Mouse (Mus musculus): ENCODE results near the gene Il2ra. TPM values are rescaled to one million over a fixed set of nuclear protein-coding genes. Genes with fewer than 3 reads are reported as not detected.
A peak's percentile ranks its signal among the peaks of the same experiment; 100 is the strongest.

Gene Il2ra
- polyA plus RNA-seq, 1 experiment from 2014 or later, result 1.9 TPM

DNA sequence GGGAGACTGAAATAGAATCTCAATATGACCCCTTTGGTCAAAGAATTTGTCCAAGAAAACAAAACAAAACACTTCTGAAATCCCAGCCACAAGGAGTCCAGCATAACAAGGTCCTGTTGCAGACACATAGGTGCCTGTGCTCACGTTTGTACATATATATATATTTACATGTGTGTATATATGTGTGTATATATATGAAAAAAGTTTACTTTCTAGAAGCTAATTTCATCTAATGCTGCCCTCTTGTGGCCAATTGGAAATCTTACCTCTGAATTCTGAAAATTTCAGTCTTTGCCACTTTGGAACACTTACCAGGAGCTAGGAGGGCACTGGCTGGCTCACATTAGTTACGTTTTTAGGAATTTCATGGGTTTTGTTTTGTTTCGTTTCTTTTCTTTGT, 44.8 kb downstream of the Il2ra start:
- H3K4me3 ChIP-seq (ENCODE audit: low read length), result no peak overlapping the region
- H3K9ac ChIP-seq (ENCODE audit: low read length), result no peak overlapping the region
- 7% methylated on average over 3 of the region's 3 CpGs for WGBS
- no peaks in the 10 kb centered on the region for H3K36me3 ChIP-seq (ENCODE audit: control insufficient read depth, insufficient read depth, low read length)
- no peaks in the 10 kb centered on the region for H3K4me1 ChIP-seq (replicated peaks; ENCODE audit: control insufficient read depth, insufficient read depth, low read length)
- no peaks in the 10 kb centered on the region for H3K9me3 ChIP-seq (ENCODE audit: control insufficient read depth, low read length)
- no peak overlapping the region for H3K4me2 ChIP-seq (ENCODE audit: low read depth, low read length)
- H3K27me3 ChIP-seq (ENCODE audit: control insufficient read depth, insufficient read depth, low read depth, low read length), result no peaks in the 10 kb centered on the region
- ATAC-seq (ENCODE audit: low read depth), result no peak
- H3K27ac ChIP-seq (ENCODE audit: low read length), result no peak overlapping the region

DNA sequence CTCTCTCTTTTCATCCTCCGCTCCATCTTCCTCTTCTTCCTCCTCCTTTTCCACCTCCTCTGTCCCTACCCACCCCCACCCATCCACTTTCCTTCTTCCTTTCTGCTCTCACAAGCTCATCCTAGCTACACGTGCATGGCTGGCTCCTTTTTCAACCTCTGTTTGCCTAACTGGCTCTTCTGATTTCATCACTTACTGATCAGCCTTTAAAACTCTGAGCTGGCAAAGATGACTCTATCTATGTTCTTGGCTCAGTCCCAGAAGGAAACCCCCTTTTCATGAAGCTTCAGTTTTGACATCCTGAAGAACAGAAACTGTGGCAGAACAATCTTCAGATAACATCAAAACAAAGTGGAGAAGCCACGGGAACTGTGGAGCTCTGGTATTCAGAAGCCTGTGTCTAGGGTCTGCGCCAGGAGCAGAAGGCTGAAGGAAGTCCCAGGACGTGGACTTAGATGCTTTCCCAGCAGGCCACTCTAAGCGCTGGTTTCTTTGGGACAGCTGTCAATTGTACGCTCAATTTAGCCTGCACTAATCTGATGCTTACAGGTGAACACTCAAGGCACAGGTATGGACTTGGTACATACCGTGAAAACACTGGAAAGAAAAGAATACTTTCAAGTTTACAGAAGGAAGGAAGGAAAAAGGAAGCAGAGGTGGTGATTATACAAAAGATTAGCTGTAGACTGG, 47.7 kb downstream of the Il2ra start:
- Histone ChIP-seq H3K4me2 (ENCODE audit: low read depth, low read length) (no peak overlapping the region), H3K4me1 (replicated peaks; ENCODE audit: control insufficient read depth, insufficient read depth, low read length) (no peaks in the 10 kb centered on the region), H3K9me3 (ENCODE audit: control insufficient read depth, low read length) (no peaks in the 10 kb centered on the region), H3K27ac (ENCODE audit: low read length) (no peak overlapping the region), H3K4me3 (ENCODE audit: low read length) (no peak overlapping the region), H3K27me3 (ENCODE audit: control insufficient read depth, insufficient read depth, low read depth, low read length) (no peaks in the 10 kb centered on the region), H3K36me3 (ENCODE audit: control insufficient read depth, insufficient read depth, low read length) (no peaks in the 10 kb centered on the region), H3K9ac (ENCODE audit: low read length) (no peak overlapping the region)
- 51% methylated on average over 8 of the region's 8 CpGs for WGBS
- no peak for ATAC-seq (ENCODE audit: low read depth)

DNA sequence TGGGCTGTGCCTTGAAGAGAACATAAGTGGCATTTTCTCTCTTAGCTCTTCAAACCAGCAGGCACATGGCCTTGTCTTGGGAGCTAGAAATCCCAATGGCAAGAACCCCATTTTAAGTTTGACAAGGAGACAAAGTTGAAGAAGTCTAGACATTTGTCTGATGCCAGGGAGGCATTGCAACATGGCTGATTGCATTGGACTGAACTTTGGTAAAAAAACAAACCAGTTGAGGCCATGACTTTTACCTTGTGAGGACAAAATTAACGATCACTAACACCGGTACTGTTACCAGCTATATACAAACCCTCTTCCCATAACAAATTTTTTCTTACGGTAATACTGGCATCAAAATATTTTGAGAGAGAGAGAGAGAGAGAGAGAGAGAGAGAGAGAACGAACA, 50.7 kb downstream of the Il2ra start:
- Histone ChIP-seq H3K9ac (ENCODE audit: low read length) (no peak overlapping the region), H3K4me2 (ENCODE audit: low read depth, low read length) (no peak overlapping the region), H3K36me3 (ENCODE audit: control insufficient read depth, insufficient read depth, low read length) (no peaks in the 10 kb centered on the region), H3K27me3 (ENCODE audit: control insufficient read depth, insufficient read depth, low read depth, low read length) (no peaks in the 10 kb centered on the region), H3K27ac (ENCODE audit: low read length) (no peak overlapping the region), H3K4me3 (ENCODE audit: low read length) (no peak overlapping the region), H3K9me3 (ENCODE audit: control insufficient read depth, low read length) (no peaks in the 10 kb centered on the region), H3K4me1 (replicated peaks; ENCODE audit: control insufficient read depth, insufficient read depth, low read length) (no peaks in the 10 kb centered on the region)
- 85% methylated on average over 4 of the region's 4 CpGs for WGBS
- ATAC-seq (ENCODE audit: low read depth), result no peak

DNA sequence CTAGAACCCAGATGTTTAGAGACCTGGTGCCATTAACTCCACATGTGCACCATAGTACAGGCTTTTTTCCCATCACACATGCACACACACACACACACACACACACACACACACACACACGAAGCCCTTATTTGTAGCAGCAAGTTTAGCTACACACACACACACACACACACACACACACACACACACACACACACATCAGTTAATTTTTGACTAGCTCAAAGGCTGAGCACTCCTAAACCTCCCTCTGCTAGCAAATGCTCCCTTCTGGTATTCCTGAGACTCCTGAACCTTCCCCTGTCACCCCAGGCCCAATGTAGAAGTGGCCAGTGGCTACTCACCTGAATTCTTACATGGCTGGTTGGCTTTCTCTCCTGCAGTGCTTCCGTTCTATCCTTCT, 51.5 kb downstream of the Il2ra start:
- no peak overlapping the region for H3K4me3 ChIP-seq (ENCODE audit: low read length)
- no peaks in the 10 kb centered on the region for H3K36me3 ChIP-seq (ENCODE audit: control insufficient read depth, insufficient read depth, low read length)
- 68% methylated on average over 2 of the region's 2 CpGs for WGBS
- H3K9ac ChIP-seq (ENCODE audit: low read length), result no peak overlapping the region
- no peak overlapping the region for H3K4me2 ChIP-seq (ENCODE audit: low read depth, low read length)
- H3K27me3 ChIP-seq (ENCODE audit: control insufficient read depth, insufficient read depth, low read depth, low read length), result no peaks in the 10 kb centered on the region
- no peak for ATAC-seq (ENCODE audit: low read depth)
- no peaks in the 10 kb centered on the region for H3K4me1 ChIP-seq (replicated peaks; ENCODE audit: control insufficient read depth, insufficient read depth, low read length)
- H3K27ac ChIP-seq (ENCODE audit: low read length), result no peak overlapping the region
- H3K9me3 ChIP-seq (ENCODE audit: control insufficient read depth, low read length), result no peaks in the 10 kb centered on the region

DNA sequence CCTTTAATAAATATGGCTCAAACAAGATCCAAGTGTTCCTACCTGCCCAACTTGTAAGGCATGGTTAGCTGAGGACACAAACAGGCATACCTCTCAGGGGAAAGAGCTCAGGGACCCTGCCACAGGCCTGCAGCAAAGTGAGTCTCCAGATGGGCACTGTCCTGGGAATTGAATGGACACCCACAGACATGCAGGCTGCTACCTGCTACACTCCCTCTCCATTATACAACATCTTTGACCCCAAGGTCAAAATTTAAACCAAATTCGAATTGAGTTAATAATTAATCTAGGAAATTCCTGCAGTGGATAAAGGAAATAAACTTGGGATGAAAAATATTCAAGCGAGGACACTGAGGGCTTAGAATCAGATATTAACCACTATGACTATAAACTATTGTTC, 53.3 kb downstream of the Il2ra start:
- ATAC-seq (ENCODE audit: low read depth), result no peak
- Histone ChIP-seq H3K27ac (ENCODE audit: low read length) (no peak overlapping the region), H3K9me3 (ENCODE audit: control insufficient read depth, low read length) (no peaks in the 10 kb centered on the region), H3K4me3 (ENCODE audit: low read length) (no peak overlapping the region), H3K4me2 (ENCODE audit: low read depth, low read length) (no peak overlapping the region), H3K4me1 (replicated peaks; ENCODE audit: control insufficient read depth, insufficient read depth, low read length) (no peaks in the 10 kb centered on the region), H3K9ac (ENCODE audit: low read length) (no peak overlapping the region), H3K27me3 (ENCODE audit: control insufficient read depth, insufficient read depth, low read depth, low read length) (no peaks in the 10 kb centered on the region), H3K36me3 (ENCODE audit: control insufficient read depth, insufficient read depth, low read length) (no peaks in the 10 kb centered on the region)
- 55% methylated on average over 2 of the region's 2 CpGs for WGBS

DNA sequence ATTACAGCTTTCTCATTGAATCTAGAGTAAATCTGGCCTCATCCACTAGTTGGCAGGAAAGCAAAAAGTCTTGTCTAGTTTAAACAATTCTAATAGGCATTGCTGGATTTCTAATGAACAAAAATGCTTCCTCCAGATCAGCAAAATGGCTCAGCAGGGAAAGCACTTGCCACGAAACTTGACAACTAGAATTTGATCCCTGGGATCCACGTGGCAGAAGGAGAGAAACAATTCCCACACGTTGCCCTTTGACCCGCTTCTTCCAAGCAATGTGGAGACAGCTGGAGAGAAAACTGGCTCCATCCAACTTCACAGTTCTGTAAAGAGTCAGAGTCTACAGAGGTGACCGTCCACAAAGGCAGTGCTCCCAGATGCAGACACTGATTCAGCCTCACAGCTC, 56.4 kb downstream of the Il2ra start:
- ATAC-seq (ENCODE audit: low read depth), result no peak
- H3K4me3 ChIP-seq (ENCODE audit: low read length), result no peak overlapping the region
- no peaks in the 10 kb centered on the region for H3K27me3 ChIP-seq (ENCODE audit: control insufficient read depth, insufficient read depth, low read depth, low read length)
- WGBS, result 53% methylated on average over 5 of the region's 5 CpGs
- H3K4me1 ChIP-seq (replicated peaks; ENCODE audit: control insufficient read depth, insufficient read depth, low read length), result no peaks in the 10 kb centered on the region
- H3K9me3 ChIP-seq (ENCODE audit: control insufficient read depth, low read length), result no peaks in the 10 kb centered on the region
- H3K27ac ChIP-seq (ENCODE audit: low read length), result no peak overlapping the region
- no peaks in the 10 kb centered on the region for H3K36me3 ChIP-seq (ENCODE audit: control insufficient read depth, insufficient read depth, low read length)
- H3K9ac ChIP-seq (ENCODE audit: low read length), result no peak overlapping the region
- no peak overlapping the region for H3K4me2 ChIP-seq (ENCODE audit: low read depth, low read length)

DNA sequence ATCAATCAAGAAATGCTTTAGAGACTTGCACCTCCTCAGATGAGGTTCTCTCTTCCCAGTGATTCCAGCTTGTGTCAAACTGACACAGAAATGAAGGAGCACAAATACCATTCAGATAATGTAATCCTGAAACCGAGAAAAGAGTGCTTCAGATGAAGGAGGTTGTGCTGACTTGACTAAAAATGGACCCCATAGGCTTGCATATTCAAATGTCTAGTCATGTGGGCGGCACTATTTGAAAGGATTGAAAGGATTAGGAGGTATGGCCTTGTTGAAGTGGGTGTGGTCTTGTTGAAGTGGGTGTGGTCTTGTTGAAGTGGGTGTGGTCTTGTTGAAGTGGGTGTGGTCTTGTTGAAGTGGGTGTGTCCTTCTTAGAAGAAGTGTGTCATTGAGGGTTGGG, 57.3 kb downstream of the Il2ra start:
- no peaks in the 10 kb centered on the region for H3K9me3 ChIP-seq (ENCODE audit: control insufficient read depth, low read length)

DNA sequence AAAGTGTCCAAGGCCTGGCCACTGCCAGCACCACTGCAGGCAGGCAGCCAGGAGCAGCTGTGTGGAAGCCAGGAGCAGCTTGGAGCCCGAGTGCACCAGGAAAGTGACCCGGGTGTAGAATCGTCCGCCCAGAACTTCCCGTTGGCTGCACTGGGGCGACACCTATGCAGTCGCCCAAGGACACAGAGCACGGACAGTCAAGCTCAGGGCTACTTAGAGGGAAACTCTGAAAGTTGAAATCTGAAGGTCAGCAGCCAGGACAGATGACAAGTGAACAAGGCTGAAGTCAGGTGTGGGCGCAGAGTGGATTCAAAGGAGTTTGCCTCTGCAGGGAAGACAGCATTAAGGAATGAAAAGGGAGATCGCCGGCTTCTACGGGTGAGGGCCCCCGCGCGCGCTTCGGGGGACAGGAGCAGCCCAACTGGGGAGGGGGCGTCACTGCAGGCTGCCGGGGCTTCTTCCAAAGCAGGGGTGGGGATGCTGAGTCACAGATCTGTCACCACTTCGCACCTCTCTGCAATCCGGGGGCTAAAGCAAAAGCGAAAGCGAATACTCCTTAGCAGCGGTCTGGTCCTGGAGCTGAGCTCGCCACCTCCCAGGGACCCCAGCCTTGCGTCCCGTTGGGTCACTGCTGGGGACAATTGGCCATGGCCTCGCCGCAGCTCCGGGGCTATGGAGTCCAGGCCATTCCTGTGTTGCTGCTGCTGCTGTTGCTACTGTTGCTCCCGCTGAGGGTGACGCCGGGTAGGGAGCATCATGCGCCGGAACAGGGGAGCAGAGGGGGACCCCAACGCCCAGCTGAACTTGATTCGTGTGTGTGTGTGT, 62.8 kb downstream of the Il2ra start, which contains the start of gene Il15ra:
Gene Il15ra (plus strand): TSS at position 90 of the 825 bp plus-strand sequence.
- H3K4me2 ChIP-seq (ENCODE audit: low read depth, low read length), result peak within 1 kb of the TSS; percentile 92
- no peaks in the 10 kb centered on the region for H3K27me3 ChIP-seq (ENCODE audit: control insufficient read depth, insufficient read depth, low read depth, low read length)
- no peaks in the 10 kb centered on the region for H3K9me3 ChIP-seq (ENCODE audit: control insufficient read depth, low read length)
- H3K9ac ChIP-seq (ENCODE audit: low read length), result peak within 1 kb of the TSS; percentile 69
- under 1% methylated on average over 37 of the region's 37 CpGs for WGBS
- no peaks in the 10 kb centered on the region for H3K36me3 ChIP-seq (ENCODE audit: control insufficient read depth, insufficient read depth, low read length)
- H3K4me3 ChIP-seq (ENCODE audit: low read length), result peak within 1 kb of the TSS; percentile 70
- H3K4me1 ChIP-seq (replicated peaks; ENCODE audit: control insufficient read depth, insufficient read depth, low read length), result peaks cover 7% of the 10 kb centered on the region; the same call in 1 of the 2 replicates
- H3K27ac ChIP-seq (ENCODE audit: low read length), result peak within 1 kb of the TSS; percentile 14; the same call in 1 of the 2 replicates
- peak; percentile 82 for ATAC-seq (ENCODE audit: low read depth)

More for the DNA sequence above, 57.3 kb downstream of the Il2ra start:
- no peak for ATAC-seq (ENCODE audit: low read depth)
- 86% methylated on average over 2 of the region's 2 CpGs for WGBS
- H3K36me3 ChIP-seq (ENCODE audit: control insufficient read depth, insufficient read depth, low read length), result no peaks in the 10 kb centered on the region
- H3K27me3 ChIP-seq (ENCODE audit: control insufficient read depth, insufficient read depth, low read depth, low read length), result no peaks in the 10 kb centered on the region
- H3K27ac ChIP-seq (ENCODE audit: low read length), result no peak overlapping the region
- no peak overlapping the region for H3K9ac ChIP-seq (ENCODE audit: low read length)
- H3K4me1 ChIP-seq (replicated peaks; ENCODE audit: control insufficient read depth, insufficient read depth, low read length), result peaks cover under 1% of the 10 kb centered on the region; the same call in 1 of the 2 replicates
- no peak overlapping the region for H3K4me2 ChIP-seq (ENCODE audit: low read depth, low read length)
- H3K4me3 ChIP-seq (ENCODE audit: low read length), result no peak overlapping the region

DNA sequence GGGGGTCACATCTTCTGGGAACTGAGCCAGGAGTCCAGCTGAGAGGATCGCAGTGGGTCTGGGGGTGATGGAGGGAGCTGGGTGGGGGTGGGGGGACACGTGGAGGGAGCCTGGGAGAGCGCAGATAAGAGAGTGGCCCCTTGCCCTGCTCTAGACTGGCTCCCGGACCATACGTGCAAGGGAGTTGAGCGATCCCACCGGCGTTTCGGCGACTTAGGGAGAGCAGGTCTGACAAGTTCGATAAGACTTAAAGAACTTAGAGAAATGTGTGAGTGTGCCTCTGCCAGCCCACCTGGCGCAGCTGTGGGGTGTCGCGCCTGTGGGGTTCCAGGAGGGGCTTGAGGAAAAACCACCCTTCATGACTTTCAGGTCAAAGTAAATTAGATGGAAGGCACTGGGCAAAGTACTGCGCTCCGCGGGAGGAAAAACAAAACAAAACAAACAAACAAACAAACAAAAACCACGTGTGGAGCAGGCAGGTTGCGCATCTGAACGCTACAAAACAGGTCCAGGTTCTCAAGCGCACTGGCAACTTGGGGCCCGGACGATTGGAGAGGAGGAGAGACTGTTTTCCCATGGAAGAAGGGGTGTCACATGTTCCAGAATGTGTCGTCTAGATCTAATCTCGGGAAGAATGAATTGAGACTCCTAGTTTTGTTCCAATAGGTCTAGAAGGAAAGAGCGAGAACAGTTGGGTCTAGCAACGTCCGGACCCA, 63.6 kb downstream of the Il2ra start:
- peak; percentile 55 for ATAC-seq (ENCODE audit: low read depth)
- Histone ChIP-seq H3K4me2 (ENCODE audit: low read depth, low read length) (peak overlapping the region; percentile 92), H3K27me3 (ENCODE audit: control insufficient read depth, insufficient read depth, low read depth, low read length) (no peaks in the 10 kb centered on the region), H3K36me3 (ENCODE audit: control insufficient read depth, insufficient read depth, low read length) (no peaks in the 10 kb centered on the region), H3K4me1 (replicated peaks; ENCODE audit: control insufficient read depth, insufficient read depth, low read length) (peaks cover 7% of the 10 kb centered on the region; the same call in 1 of the 2 replicates), H3K27ac (ENCODE audit: low read length) (no peak overlapping the region), H3K4me3 (ENCODE audit: low read length) (peak overlapping the region; percentile 70), H3K9ac (ENCODE audit: low read length) (peak overlapping the region; percentile 69), H3K9me3 (ENCODE audit: control insufficient read depth, low read length) (no peaks in the 10 kb centered on the region)
- 3% methylated on average over 28 of the region's 28 CpGs for WGBS

Data from lung, embryonic 16.5 days (tissue).